Mouse (Mus musculus) forebrain, embryonic 14.5 days (tissue): ENCODE data around the gene Lrrc4b. TPM values are rescaled to one million over a fixed set of nuclear protein-coding genes. Genes with fewer than 3 reads are reported as not detected.

Experiments used
- ATAC-seq: fragments of 200-750 bp; cut with Nextera tagmentation; 2 replicates; pipeline ENCODE4 v1.8.0; 2017; ENCODE audit warnings: mild to moderate bottlenecking, moderate library complexity
- DNase-seq: peaks from one replicate; pipeline ENCODE4 v3.0.0-alpha.2; 2015; ENCODE audit warnings: low spot score
- H3K27ac ChIP-seq: fragments of 300-500 bp; sonication (generic); 2 replicates; pipeline ENCODE4 v1.5.1; 2014; ENCODE audit warnings: low read depth, mild to moderate bottlenecking, control low read depth, low read length, moderate library complexity
- H3K27me3 ChIP-seq: fragments of 300-500 bp; sonication (generic); replicated peaks from 2 replicates; pipeline ENCODE4 v1.6.1; 2014; ENCODE audit warnings: low read length, control low read depth, mixed read lengths; ENCODE audit not compliant: control insufficient read depth, insufficient read depth
- H3K36me3 ChIP-seq: fragments of 300-500 bp; sonication (generic); 2 replicates; pipeline ENCODE4 v1.6.1; 2014; ENCODE audit warnings: low read length, control low read depth; ENCODE audit not compliant: control insufficient read depth, insufficient read depth
- H3K4me1 ChIP-seq: fragments of 300-500 bp; sonication (generic); 2 replicates; pipeline ENCODE4 v1.6.1; 2014; ENCODE audit warnings: antibody characterized with exemption, low read length, control low read depth; ENCODE audit not compliant: control insufficient read depth, insufficient read depth
- H3K4me2 ChIP-seq: fragments of 300-500 bp; sonication (generic); 2 replicates; pipeline ENCODE4 v1.6.1; 2014; ENCODE audit warnings: mild to moderate bottlenecking, control low read depth, low read length
- H3K4me3 ChIP-seq: fragments of 300-500 bp; sonication (generic); 2 replicates; pipeline ENCODE4 v1.5.1; 2014; ENCODE audit warnings: low read depth, low read length, control low read depth
- H3K9ac ChIP-seq: fragments of 300-500 bp; sonication (generic); 2 replicates; pipeline ENCODE4 v1.6.1; 2014; ENCODE audit warnings: mild to moderate bottlenecking, low read length, control low read depth, moderate library complexity
- H3K9me3 ChIP-seq: fragments of 300-500 bp; sonication (generic); replicated peaks from 2 replicates; pipeline ENCODE4 v1.6.1; 2016; ENCODE audit warnings: low read length, control low read depth, mixed read lengths; ENCODE audit not compliant: control insufficient read depth
- WGBS: fragments of 180-500 bp; shearing (Covaris S2); extraction: QIAGEN DNeasy Blood & Tissue Kit; methylation state at CpG from one replicate; pipeline ENCODE4 v1.1.7; 2014; 5-methylcytosine and 5-hydroxymethylcytosine counted together
- polyA plus RNA-seq: library from polyadenylated mRNA; unstranded; fragments of >200 nt; fragmentation: Nextera tagmentation; extraction: Ambion mirVana; gene quantifications from 2 replicates; pipeline ENCODE4 v1.2.1, GENCODE M21; 2014

The Lrrc4b gene
- polyA plus RNA-seq, 1 experiment from 2014 or later = 22.1 TPM

DNA sequence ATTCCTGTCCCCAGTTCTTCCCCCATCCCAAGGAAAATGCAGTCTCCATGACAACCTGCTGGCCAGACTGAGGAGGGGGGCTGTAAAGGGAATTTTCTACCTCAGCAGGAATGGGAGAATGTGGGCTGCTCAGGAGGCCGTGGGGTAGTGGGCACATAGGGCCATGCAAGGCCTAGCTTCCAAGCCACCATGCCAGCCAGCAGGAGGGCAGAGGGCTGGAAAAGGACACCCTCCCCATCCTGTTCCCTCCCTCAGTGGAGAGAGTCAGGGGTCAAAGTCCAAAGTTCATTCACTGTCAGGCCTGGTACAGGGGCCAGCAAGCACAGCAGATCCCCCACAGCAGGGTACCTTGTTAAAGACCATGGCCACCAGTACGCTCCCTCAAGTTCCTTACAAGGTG, 36.3 kb downstream of the Lrrc4b start, which contains the start of gene Aspdh:
Aspdh (plus strand) TSS at position 281 of the 400 bp plus-strand sequence.
- 46% methylated on average over 2 of the region's 2 CpGs for WGBS
- Histone ChIP-seq H3K27me3 (no peaks in the 10 kb centered on the region), H3K27ac (peak within 1 kb of the TSS; percentile 78), H3K9ac (peak within 1 kb of the TSS; percentile 40), H3K36me3 (peaks cover 41% of the 10 kb centered on the region), H3K4me3 (no peak within 1 kb of the TSS), H3K9me3 (no peaks in the 10 kb centered on the region), H3K4me2 (peak within 1 kb of the TSS; percentile 21; the same call in 1 of the 2 replicates), H3K4me1 (peaks cover 27% of the 10 kb centered on the region)
- DNase-seq (no peak), ATAC-seq (no peak)

DNA sequence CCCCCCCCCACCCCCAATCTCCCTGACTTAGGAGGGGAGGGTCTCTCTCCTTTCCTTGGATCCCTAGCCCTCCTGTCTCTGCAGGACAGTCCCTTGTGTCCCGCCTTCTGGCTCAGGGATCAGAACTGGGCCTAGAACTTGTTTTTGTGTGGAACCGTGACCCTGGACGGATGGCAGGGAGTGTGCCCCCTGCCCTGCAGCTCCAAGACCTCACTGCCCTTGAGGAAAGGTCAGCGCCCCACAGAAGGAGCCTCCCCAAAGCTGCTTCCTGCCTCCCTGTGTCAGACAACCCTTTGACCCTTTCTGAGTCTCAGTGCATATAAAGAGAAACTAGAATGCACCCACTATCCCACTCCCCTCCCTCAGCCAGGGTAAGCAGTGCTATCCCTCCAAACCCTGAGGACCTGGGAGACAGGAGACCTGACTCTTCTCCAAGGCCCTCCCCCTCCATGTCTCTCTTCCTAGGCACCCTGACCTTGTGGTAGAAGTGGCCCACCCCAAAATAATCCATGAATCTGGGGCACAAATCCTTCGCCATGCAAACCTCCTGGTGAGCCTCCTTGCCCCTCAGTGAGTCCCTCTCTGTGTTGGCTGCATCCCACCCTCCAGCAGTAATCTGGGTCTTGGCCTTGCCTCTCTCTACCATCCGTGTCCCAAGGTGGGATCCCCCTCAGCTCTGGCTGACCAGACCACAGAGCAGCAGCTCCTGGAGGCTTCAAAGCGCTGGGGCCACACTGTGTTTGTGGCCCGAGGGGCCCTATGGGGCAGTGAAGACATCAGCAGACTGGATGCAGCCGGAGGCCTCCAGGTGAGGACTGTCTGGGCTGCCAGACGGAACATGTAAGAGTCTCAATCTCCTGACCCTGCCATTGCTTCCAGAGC, 37.4 kb downstream of the Lrrc4b start:
- ATAC-seq = no peak
- peaks cover 27% of the 10 kb centered on the region for H3K4me1 ChIP-seq
- 79% methylated on average over 10 of the region's 10 CpGs for WGBS
- no peaks in the 10 kb centered on the region for H3K27me3 ChIP-seq
- no peak overlapping the region for H3K9ac ChIP-seq
- 0 out of 2 replicates have a peak overlapping the region, but pooled peaks have one; percentile 10 for H3K27ac ChIP-seq
- H3K4me3 ChIP-seq = no peak overlapping the region
- H3K9me3 ChIP-seq = no peaks in the 10 kb centered on the region
- H3K36me3 ChIP-seq = peaks cover 30% of the 10 kb centered on the region
- no peak for DNase-seq
- no peak overlapping the region for H3K4me2 ChIP-seq

DNA sequence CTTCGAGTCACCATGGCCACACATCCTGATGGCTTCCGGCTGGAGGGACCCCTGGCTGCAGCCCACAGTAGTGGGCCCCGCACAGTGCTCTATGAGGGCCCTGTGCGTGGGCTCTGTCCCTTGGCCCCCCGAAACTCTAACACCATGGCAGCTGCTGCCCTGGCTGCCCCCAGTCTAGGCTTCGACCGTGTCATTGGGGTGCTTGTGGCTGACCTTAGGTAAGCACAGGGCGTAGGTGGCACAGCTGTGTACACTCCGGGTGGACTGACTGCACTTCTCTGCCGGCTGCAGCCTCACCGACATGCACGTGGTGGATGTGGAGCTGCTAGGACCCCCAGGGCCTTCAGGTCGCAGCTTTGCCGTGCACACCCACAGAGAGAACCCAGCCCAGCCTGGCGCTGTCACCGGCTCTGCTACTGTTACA, 38.1 kb downstream of the Lrrc4b start:
- no peak overlapping the region for H3K4me3 ChIP-seq
- no peak for ATAC-seq
- H3K9ac ChIP-seq = no peak overlapping the region
- DNase-seq = no peak
- H3K4me1 ChIP-seq = peaks cover 27% of the 10 kb centered on the region
- peak overlapping the region; percentile 81; the same call in 1 of the 2 replicates for H3K27ac ChIP-seq
- H3K4me2 ChIP-seq = no peak overlapping the region
- no peaks in the 10 kb centered on the region for H3K9me3 ChIP-seq
- peaks cover 23% of the 10 kb centered on the region for H3K36me3 ChIP-seq
- H3K27me3 ChIP-seq = no peaks in the 10 kb centered on the region
- 78% methylated on average over 16 of the region's 16 CpGs for WGBS

DNA sequence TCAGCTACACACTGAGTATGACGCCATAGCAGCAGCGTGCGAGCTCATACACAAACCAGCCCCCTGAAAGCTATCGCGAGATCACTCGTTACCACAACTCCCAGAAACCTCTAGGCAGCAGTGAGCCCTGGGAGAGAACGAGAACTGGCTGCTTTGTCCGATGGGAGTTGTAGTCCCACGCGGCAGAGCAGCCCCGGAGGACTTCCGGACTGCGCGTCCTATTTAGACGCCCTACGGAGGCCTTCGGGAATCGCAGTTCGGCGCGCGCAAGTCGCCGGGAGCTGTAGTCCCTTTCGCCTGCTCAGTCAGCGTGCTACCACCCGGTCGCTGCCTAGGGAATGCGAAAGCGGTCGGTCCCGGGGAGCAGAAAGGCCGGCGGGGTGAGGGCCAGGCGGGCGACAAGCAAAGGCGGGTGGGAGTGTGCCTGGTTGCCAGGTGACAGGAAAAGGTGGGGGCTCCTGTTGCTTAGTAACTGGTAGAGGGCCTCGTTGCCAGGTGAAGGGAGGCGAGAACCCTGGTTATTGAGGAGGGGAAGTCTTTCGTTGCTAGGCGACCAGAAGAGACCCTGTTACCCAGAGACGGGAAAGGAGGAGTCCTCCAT, 39.1 kb downstream of the Lrrc4b start, which contains the start of gene Josd2:
Josd2 (plus strand) TSS at position 170 of the 601 bp plus-strand sequence.
- Histone ChIP-seq H3K36me3 (peaks cover 13% of the 10 kb centered on the region), H3K27me3 (no peaks in the 10 kb centered on the region), H3K9me3 (no peaks in the 10 kb centered on the region), H3K4me1 (peaks cover 29% of the 10 kb centered on the region), H3K4me3 (peak within 1 kb of the TSS; percentile 40), H3K27ac (peak within 1 kb of the TSS; percentile 81), H3K4me2 (peak within 1 kb of the TSS; percentile 56), H3K9ac (peak within 1 kb of the TSS; percentile 54)
- ATAC-seq (peak; percentile 96), DNase-seq (peak; percentile 99)
- WGBS = under 1% methylated on average over 42 of the region's 42 CpGs

DNA sequence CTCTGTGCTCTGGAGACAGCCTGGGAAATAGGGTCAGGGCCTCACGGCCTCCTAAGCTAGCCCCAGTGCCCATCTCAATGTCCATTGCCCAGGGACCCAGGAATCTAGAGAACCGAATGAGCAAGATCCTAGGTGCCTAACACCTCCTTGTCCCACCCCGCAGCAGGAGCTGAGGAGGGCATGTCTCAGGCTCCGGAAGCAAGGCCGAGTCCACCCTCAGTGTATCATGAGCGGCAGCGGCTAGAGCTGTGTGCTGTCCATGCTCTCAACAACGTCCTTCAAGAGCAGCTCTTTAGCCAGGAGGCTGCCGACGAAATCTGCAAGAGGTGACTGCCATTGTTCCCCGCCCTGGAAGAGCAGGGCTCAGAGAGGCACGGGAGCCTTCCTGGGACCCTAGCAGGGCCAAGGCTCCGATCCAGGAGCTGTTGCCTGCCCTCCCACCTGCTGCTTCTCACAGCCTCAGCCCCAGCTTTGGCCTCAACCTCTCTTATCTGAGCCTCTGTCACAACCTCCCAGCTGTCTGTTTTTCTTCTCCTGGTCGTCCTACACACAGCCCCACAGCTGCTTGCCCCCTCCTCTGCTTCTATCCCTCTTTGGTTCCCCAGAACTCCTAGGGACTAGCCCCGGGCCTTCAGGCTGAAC, 39.9 kb downstream of the Lrrc4b start:
- Histone ChIP-seq H3K4me2 (peak overlapping the region; percentile 56), H3K36me3 (peaks cover 4% of the 10 kb centered on the region), H3K9ac (peak overlapping the region; percentile 54), H3K4me1 (peaks cover 25% of the 10 kb centered on the region), H3K27me3 (no peaks in the 10 kb centered on the region), H3K27ac (peak overlapping the region; percentile 81), H3K4me3 (peak overlapping the region; percentile 40), H3K9me3 (no peaks in the 10 kb centered on the region)
- 51% methylated on average over 15 of the region's 15 CpGs for WGBS
- DNase-seq (no peak), ATAC-seq (no peak)

DNA sequence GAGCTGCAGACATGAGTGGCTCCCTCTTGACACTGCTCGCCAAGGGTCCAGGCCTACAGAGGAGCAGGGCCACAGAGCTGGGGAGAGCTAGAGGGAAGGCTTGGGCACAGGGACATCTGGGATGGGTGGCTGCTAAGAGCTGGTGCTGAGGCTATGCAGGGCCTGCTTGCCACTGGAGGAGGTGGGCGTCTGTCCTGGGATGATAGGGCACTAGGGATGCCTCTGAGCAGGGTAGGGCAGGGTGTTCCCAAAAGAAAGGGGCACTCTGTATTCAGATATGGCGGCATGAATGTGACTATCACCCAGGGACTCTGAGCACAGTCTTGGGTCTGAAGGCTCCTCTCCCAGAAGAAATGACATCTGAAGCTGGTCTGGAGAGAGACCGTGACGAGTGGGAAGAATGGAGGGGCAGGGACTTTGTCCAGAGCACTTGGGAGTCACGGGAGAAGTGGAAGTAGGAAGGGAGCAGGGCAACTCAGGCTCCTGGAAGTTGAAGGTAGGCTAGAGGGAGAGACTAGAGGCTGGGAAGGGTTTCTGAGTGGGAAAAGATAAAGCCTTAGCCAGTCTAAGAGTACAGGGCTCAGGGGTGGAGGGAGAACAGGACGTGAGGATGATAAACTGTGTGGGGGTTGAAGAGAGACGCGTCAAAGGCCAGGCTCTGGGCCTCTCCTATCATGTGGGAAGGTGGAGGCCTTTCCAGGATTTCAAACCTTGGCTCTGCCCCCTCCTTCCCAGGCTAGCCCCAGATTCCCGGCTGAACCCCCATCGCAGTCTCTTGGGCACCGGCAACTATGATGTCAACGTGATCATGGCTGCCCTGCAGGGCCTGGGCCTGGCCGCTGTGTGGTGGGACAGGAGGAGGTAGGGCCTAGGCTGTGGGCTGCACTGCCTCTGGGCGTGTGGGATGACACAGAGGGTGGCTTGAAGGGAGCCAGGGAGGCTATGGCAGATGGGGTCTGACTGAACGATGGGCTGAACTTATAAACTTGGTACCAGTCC, 41.2 kb downstream of the Lrrc4b start:
- H3K4me2 ChIP-seq = no peak overlapping the region
- 92% methylated on average over 16 of the region's 16 CpGs for WGBS
- ATAC-seq = no peak
- H3K9ac ChIP-seq = peak overlapping the region; percentile 13; the same call in 1 of the 2 replicates
- no peaks in the 10 kb centered on the region for H3K27me3 ChIP-seq
- no peaks in the 10 kb centered on the region for H3K36me3 ChIP-seq
- no peaks in the 10 kb centered on the region for H3K9me3 ChIP-seq
- no peak for DNase-seq
- peak overlapping the region; percentile 81; the same call in 1 of the 2 replicates for H3K27ac ChIP-seq
- no peak overlapping the region for H3K4me3 ChIP-seq
- peaks cover 23% of the 10 kb centered on the region for H3K4me1 ChIP-seq

DNA sequence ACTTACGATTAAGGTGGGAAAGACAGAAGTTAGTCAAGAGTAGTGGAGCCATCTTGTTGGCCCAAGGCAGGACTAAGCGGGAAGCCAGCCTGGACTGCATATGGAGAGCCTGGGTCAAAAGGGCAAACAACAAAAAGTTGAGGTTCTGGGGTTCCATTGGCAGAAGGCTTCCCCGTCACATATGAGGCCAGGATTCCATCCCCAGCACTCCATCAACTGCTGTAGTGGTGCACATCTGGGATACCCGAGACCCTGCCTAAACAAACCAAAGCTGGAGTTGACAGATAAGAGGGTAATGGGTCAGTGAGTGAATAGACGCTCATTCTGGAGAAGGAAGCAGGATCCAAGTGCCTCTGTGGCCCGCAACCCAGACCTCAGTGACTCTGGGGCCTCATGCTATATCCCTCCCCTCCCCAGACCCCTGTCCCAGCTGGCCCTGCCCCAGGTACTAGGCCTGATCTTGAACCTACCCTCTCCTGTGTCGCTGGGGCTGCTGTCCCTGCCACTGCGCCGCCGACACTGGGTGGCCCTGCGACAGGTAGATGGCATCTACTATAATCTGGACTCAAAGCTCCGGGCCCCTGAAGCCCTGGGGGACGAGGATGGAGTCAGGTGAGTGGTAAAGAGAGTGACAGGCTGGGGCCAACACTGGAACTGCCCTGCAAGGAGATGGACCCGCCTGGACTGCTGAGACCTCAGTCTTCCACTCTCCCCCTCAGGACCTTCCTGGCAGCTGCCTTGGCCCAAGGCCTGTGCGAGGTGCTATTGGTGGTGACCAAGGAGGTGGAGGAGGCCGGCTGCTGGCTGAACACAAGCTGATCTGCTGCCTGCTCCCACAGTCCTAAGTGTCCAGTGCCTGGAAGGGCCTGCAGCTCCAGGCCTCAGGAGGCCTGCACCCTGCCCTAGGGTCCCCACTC, 42.1 kb downstream of the Lrrc4b start:
- 87% methylated on average over 16 of the region's 16 CpGs for WGBS
- Histone ChIP-seq H3K9ac (no peak overlapping the region), H3K27me3 (no peaks in the 10 kb centered on the region), H3K4me1 (peaks cover 25% of the 10 kb centered on the region), H3K4me2 (no peak overlapping the region), H3K36me3 (no peaks in the 10 kb centered on the region), H3K27ac (no peak overlapping the region), H3K9me3 (no peaks in the 10 kb centered on the region), H3K4me3 (no peak overlapping the region)
- ATAC-seq = no peak
- no peak for DNase-seq
